Mouse (Mus musculus) neural tube, embryonic 11.5 days (tissue): ENCODE measurements around the gene Pkd1l1. TPM values are rescaled to one million over a fixed set of nuclear protein-coding genes. Genes with fewer than 3 reads are reported as not detected.

ENCODE experiments used
- ATAC-seq: fragments of 200-750 bp; cut with Nextera tagmentation; 2 replicates; pipeline ENCODE4 v1.8.0; 2017; ENCODE audit warnings: moderate number of reproducible peaks, mild to moderate bottlenecking, moderate TSS enrichment, moderate library complexity; ENCODE audit not compliant: insufficient read depth, low FRiP score, low TSS enrichment
- DNase-seq: peaks from one replicate; pipeline ENCODE4 v3.0.0-alpha.2; 2015; ENCODE audit warnings: low spot score
- H3K27ac ChIP-seq: fragments of 300-500 bp; sonication (generic); 2 replicates; pipeline ENCODE4 v1.5.1; 2014; ENCODE audit warnings: low read depth, mild to moderate bottlenecking, low read length
- H3K27me3 ChIP-seq: fragments of 300-500 bp; sonication (generic); 2 replicates; pipeline ENCODE4 v1.6.1; 2014; ENCODE audit warnings: mild to moderate bottlenecking, low read length, mixed read lengths; ENCODE audit not compliant: control insufficient read depth, insufficient read depth
- H3K36me3 ChIP-seq: fragments of 300-500 bp; sonication (generic); 2 replicates; pipeline ENCODE4 v1.6.1; 2014; ENCODE audit warnings: mild to moderate bottlenecking, low read length, moderate library complexity, mixed read lengths; ENCODE audit not compliant: control insufficient read depth, insufficient read depth
- H3K4me1 ChIP-seq: fragments of 300-500 bp; sonication (generic); 2 replicates; pipeline ENCODE4 v1.6.1; 2014; ENCODE audit warnings: low read length, mixed read lengths; ENCODE audit not compliant: control insufficient read depth, insufficient read depth
- H3K4me2 ChIP-seq: fragments of 300-500 bp; sonication (generic); 2 replicates; pipeline ENCODE4 v1.6.1; 2014; ENCODE audit warnings: low read depth, mild to moderate bottlenecking, moderate library complexity
- H3K4me3 ChIP-seq: fragments of 300-500 bp; sonication (generic); 2 replicates; pipeline ENCODE4 v1.5.1; 2014; ENCODE audit warnings: low read depth, low read length
- H3K9ac ChIP-seq: fragments of 300-500 bp; sonication (generic); 2 replicates; pipeline ENCODE4 v1.6.1; 2014; ENCODE audit warnings: mild to moderate bottlenecking, low read length
- H3K9me3 ChIP-seq: fragments of 300-500 bp; sonication (generic); 2 replicates; pipeline ENCODE4 v1.6.1; 2016; ENCODE audit warnings: low read length; ENCODE audit not compliant: control insufficient read depth
- WGBS: fragments of 180-500 bp; shearing (Covaris S2); extraction: QIAGEN DNeasy Blood & Tissue Kit; methylation state at CpG from one replicate; pipeline ENCODE4 v1.1.7; 2014; 5-methylcytosine and 5-hydroxymethylcytosine counted together
- polyA plus RNA-seq: library from polyadenylated mRNA; unstranded; fragments of >200 nt; fragmentation: Nextera tagmentation; extraction: Ambion mirVana; gene quantifications from 2 replicates; pipeline ENCODE4 v1.2.1, GENCODE M21; 2014

Pkd1l1 gene
- polyA plus RNA-seq, 1 experiment from 2014 or later, result 0.25 TPM

GRCm38 (mm10) chr11:8955678-8956077, 17.4 kb downstream of the Pkd1l1 start:
- H3K4me3 ChIP-seq, result no peak overlapping the region
- no peak overlapping the region for H3K4me2 ChIP-seq
- no peaks in the 10 kb centered on the region for H3K36me3 ChIP-seq
- ATAC-seq (peak; percentile 39; the same call in 1 of the 2 replicates), DNase-seq (peak; percentile 52)
- no peak overlapping the region for H3K27ac ChIP-seq
- no peak overlapping the region for H3K9ac ChIP-seq
- no peaks in the 10 kb centered on the region for H3K27me3 ChIP-seq
- H3K4me1 ChIP-seq, result no peaks in the 10 kb centered on the region
- 17% methylated on average over 1 of the region's 1 CpGs for WGBS
- H3K9me3 ChIP-seq, result no peaks in the 10 kb centered on the region

- Histone ChIP-seq H3K27me3 (no peaks in the 10 kb centered on the region), H3K4me1 (no peaks in the 10 kb centered on the region), H3K9ac (no peak overlapping the region), H3K4me3 (no peak overlapping the region), H3K9me3 (no peaks in the 10 kb centered on the region), H3K36me3 (no peaks in the 10 kb centered on the region), H3K4me2 (no peak overlapping the region), H3K27ac (no peak overlapping the region)
- no peak for ATAC-seq
- DNase-seq, result no peak
- 84% methylated on average over 5 of the region's 6 CpGs for whole genome bisulfite sequencing
Observed at GRCm38 (mm10) chr11:8949765-8950430, 23.2 kb downstream of the Pkd1l1 start.

GRCm38 (mm10) chr11:8948871-8949270, 24.2 kb downstream of the Pkd1l1 start:
- Histone ChIP-seq H3K4me2 (no peak overlapping the region), H3K9me3 (no peaks in the 10 kb centered on the region), H3K27ac (no peak overlapping the region), H3K27me3 (no peaks in the 10 kb centered on the region), H3K4me3 (no peak overlapping the region), H3K9ac (no peak overlapping the region), H3K36me3 (no peaks in the 10 kb centered on the region), H3K4me1 (no peaks in the 10 kb centered on the region)
- no peak for ATAC-seq
- WGBS, result 70% methylated on average over 3 of the region's 3 CpGs
- no peak for DNase-seq

GRCm38 (mm10) chr11:8944114-8944513, 29.0 kb downstream of the Pkd1l1 start:
- H3K27me3 ChIP-seq, result no peaks in the 10 kb centered on the region
- WGBS, result 88% methylated on average over 4 of the region's 4 CpGs

GRCm38 (mm10) chr11:8942446-8942845, 30.6 kb downstream of the Pkd1l1 start:
- 75% methylated on average over 2 of the region's 2 CpGs for WGBS
- no peak for DNase-seq
- Histone ChIP-seq H3K27me3 (no peaks in the 10 kb centered on the region), H3K27ac (no peak overlapping the region), H3K9ac (no peak overlapping the region), H3K9me3 (no peaks in the 10 kb centered on the region), H3K4me1 (no peaks in the 10 kb centered on the region), H3K36me3 (no peaks in the 10 kb centered on the region), H3K4me3 (no peak overlapping the region), H3K4me2 (no peak overlapping the region)
- ATAC-seq, result no peak

More at GRCm38 (mm10) chr11:8944114-8944513, 29.0 kb downstream of the Pkd1l1 start:
- Histone ChIP-seq H3K9me3 (no peaks in the 10 kb centered on the region), H3K27ac (no peak overlapping the region), H3K4me2 (no peak overlapping the region), H3K36me3 (no peaks in the 10 kb centered on the region), H3K4me1 (no peaks in the 10 kb centered on the region), H3K4me3 (no peak overlapping the region), H3K9ac (no peak overlapping the region)
- ATAC-seq (no peak; the same call in 1 of the 2 replicates), DNase-seq (no peak)

GRCm38 (mm10) chr11:8936431-8937110, 36.5 kb downstream of the Pkd1l1 start:
- 85% methylated on average over 9 of the region's 9 CpGs for WGBS
- Histone ChIP-seq H3K27me3 (no peaks in the 10 kb centered on the region), H3K4me3 (no peak overlapping the region), H3K4me2 (no peak overlapping the region), H3K27ac (no peak overlapping the region), H3K9me3 (no peaks in the 10 kb centered on the region), H3K4me1 (no peaks in the 10 kb centered on the region), H3K9ac (no peak overlapping the region), H3K36me3 (no peaks in the 10 kb centered on the region)
- ATAC-seq, result no peak
- no peak for DNase-seq

GRCm38 (mm10) chr11:8916081-8916671, 56.9 kb downstream of the Pkd1l1 start:
- WGBS, result 79% methylated on average over 8 of the region's 8 CpGs
- Histone ChIP-seq H3K9ac (no peak overlapping the region), H3K4me2 (no peak overlapping the region), H3K27ac (no peak overlapping the region), H3K4me1 (no peaks in the 10 kb centered on the region), H3K36me3 (no peaks in the 10 kb centered on the region), H3K9me3 (no peaks in the 10 kb centered on the region), H3K4me3 (no peak overlapping the region), H3K27me3 (no peaks in the 10 kb centered on the region)
- DNase-seq (no peak), ATAC-seq (peak; percentile 48; the same call in 1 of the 2 replicates)

GRCm38 (mm10) chr11:8882793-8883192, 90.3 kb downstream of the Pkd1l1 start:
- 86% methylated on average over 4 of the region's 4 CpGs for WGBS
- no peaks in the 10 kb centered on the region for H3K9me3 ChIP-seq
- no peak overlapping the region for H3K4me3 ChIP-seq
- no peak overlapping the region for H3K27ac ChIP-seq
- H3K4me1 ChIP-seq, result no peaks in the 10 kb centered on the region
- H3K36me3 ChIP-seq, result no peaks in the 10 kb centered on the region
- no peak overlapping the region for H3K4me2 ChIP-seq
- DNase-seq (no peak), ATAC-seq (no peak)
- H3K9ac ChIP-seq, result no peak overlapping the region
- no peaks in the 10 kb centered on the region for H3K27me3 ChIP-seq
